Mouse (Mus musculus) adrenal gland, postnatal 25 days (tissue): ENCODE measurements around the gene Slc44a5. TPM values are rescaled to one million over a fixed set of nuclear protein-coding genes. Genes with fewer than 3 reads are reported as not detected.
"Not testable (repeated sequence)": the region's sequence is repeated elsewhere in the genome, so short reads cannot be mapped to it uniquely, and the experiment has no call there.

ENCODE experiments used
- DNase-seq: peaks from one replicate; pipeline ENCODE4 v3.0.0; 2021; ENCODE audit warnings: mixed read lengths
- total RNA-seq: library from RNA; stranded (reverse); gene quantifications from 2 replicates; pipeline ENCODE4 v1.2.3, GENCODE M21; 2021

Slc44a5 gene
- total RNA-seq, 1 experiment from 2014 or later, result not detected

DNA sequence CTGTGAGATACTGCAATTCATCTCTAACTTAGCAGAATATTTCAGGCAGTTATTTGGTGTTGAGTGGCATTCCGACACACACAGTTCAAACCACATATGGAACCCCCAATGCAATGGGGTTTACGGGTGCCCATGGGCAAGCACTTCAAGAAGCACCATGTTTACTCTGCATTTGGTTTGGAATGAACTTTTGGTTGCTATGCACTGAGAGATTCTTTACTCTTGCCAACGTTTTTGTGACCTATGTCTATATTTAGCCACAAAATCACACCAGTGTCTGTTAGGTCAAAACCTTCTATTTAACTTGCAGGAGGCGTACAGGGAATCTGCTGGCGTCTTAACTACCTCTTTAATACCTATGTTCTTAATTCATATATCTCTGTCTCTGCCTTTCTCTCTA lies 137.3 kb downstream of the Slc44a5 start:
- no peak for DNase-seq

DNA sequence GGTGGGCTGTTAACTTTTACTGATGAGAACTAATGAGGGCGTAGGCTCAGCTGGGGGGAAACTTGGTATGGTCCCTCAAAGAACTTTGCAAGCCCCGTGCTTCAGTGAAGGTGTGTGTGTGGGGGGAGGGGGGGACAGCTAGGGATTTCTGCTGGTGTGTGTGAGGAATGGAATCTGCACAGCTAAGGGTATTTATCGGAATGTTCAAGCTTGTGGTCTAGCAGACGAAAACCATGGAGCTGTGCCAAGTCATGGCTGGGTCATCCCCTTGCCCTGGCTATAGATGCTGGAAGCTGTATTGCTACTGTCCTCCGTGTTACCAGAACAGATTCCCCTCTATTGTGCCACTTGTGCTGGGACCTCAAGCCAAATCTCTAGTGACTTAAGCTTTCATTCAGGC lies 138.0 kb downstream of the Slc44a5 start:
- DNase-seq, result no peak

DNA sequence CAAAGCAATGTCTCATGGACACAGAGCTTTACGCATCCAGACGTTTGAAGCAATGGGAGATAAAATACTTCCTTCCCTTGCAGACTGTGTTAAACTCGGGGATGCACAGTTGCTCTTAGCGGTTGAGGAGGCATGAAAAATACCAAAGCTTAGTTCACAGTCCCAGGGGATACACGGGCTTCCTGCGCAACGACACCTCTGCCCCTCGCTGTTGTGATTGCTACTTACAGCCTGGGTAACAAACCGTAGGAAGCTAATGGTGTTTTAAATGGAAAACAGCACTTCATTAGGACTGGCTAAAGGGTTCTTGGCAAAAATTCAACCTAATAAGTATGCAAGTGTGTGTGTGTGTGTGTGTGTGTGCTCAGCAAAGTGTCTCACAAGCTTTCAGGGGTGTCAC lies 141.8 kb downstream of the Slc44a5 start:
- DNase-seq, result no peak

DNA sequence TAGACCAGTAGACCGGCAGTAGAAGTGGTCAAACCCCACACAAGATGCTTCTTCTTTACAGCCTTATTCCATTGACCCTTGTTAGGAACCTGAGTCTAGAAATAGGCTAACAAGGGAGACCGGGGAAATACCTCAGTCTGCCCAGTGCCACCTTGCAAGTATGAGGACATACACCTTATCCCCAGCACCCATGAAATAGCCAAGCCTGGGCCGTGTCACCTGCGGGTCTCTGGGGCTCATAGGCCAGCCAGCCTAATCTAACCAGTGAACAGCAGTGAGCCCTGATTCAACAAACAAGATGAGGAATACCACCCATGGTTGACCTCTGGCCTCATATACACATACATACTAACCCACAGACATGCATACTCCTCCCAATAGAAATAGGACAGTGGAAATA lies 142.2 kb downstream of the Slc44a5 start:
- DNase-seq, result no peak

DNA sequence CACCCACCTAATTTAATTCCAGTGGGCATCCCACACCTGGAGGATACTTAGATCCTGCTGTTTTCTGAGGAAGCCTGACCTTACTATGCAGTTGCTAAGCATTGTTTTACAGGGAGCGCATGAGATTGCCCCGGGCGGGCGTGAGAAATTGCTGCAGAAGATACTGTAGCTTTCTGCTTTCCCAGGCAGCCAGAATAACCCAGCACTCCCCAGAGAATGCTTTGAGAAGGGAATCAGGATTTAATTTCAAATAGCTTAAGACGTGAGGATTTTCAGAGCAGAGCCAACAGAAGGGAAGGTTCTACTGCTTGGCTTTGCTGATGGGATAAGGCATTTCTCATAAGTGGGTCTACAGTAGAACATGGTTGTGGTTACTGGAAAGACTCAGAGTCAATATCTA lies 142.8 kb downstream of the Slc44a5 start:
- no peak for DNase-seq

DNA sequence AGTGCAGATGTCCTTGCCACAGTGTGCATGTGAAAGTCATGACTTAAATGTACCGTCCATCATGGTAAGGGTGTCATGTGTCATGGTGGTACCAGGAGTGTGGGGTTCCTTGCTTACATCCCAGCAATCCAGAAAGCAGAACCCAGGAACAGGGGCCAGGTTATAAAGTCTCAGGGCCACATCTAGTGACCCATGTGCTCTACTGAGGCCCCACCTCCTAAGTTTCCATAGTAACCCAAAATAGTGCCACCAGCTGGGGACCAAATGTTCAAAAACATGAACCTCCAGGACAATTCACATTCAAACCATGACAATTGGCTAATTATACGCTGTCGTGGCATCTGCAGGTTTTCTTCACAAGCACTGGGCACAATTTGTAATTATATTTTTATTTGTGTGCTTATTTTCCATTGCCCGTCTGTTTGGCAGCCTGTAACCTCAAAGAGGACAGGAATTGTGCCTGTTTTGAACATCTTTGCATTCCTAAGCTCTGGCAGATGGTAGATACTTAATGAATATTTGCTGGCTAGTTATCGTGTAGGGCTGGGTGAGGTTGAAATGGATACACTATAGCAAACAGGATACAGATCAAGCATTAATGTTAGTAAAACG lies 145.9 kb downstream of the Slc44a5 start:
- no peak for DNase-seq

DNA sequence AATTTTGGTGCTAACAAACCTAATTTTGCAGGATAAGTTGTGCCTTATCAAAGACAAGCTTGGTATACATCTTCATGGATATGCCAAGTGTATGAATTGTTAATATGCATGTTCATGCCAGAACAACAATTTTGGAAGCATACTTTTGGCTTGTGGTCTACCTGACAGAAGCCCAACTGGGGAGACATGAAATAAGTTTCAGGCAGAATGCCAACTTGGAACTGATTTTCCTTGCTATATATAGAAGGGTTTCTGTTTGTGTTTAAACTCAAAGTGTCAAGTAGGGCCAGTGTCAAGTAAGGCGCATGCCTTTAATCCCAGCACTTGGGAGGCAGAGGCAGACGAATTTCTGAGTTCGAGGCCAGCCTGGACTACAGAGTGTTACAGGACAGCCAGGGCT lies 149.3 kb downstream of the Slc44a5 start:
- DNase-seq, result no peak

DNA sequence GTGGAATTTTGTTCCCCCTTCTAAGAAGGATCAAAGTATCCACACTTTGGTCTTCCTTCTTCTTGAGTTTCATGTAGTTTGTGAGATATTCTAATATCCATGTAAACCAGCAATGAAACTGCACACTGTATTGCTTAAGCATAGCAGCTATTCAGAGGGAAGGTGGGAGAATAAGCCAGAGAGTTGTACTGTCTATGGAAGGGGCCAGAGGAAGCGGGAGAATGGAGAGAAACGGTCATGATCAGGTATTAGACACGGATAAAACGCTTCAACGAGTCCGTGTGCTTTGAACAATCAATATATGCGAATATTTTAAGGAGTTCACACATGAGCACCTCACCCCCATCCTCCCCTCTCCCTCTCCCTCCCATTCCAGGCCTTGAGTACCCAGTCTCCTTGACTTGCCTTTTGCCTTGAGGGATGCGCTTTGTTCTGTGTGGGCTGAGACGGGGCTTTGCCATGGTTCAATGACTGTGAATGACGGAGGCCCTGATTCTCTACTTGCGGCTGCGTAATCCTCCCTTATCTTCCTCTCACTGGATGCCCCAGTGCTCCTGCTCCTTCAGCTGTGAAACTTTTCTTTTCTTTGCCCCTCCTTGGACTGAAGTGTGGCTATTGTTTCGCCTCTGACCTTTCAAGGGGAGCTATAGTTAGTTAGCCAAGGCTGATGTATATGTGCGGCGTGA lies 151.8 kb downstream of the Slc44a5 start:
- no peak for DNase-seq

DNA sequence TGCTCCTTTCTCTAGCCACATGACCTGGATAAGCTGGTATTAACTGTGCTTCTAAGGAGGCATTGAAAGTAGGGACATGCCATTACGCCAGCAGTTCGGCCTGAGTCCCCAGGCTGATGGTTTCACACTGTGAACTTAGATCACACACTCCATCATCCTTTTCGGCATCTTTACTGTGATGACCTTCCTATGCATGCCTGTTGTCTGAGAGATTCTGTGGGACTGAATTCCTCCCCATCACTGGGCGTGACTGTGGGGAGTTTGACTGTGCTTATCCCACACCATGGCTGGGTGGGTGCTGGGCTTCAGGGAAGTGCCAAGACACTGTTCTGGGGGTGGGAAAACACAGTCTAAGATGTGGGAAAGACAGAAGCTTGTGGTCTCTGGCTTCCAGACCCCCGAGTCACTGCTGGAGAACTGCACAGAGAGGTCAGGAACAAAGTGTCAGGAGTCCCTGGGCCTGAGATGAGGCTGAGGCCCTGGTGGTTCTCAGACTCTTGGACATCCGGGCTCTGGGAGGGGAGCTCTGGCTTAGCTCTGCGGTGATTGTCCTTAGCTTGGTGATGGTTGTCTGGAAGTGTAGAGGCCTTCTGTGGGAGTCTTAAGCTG lies 152.6 kb downstream of the Slc44a5 start:
- DNase-seq, result no peak

DNA sequence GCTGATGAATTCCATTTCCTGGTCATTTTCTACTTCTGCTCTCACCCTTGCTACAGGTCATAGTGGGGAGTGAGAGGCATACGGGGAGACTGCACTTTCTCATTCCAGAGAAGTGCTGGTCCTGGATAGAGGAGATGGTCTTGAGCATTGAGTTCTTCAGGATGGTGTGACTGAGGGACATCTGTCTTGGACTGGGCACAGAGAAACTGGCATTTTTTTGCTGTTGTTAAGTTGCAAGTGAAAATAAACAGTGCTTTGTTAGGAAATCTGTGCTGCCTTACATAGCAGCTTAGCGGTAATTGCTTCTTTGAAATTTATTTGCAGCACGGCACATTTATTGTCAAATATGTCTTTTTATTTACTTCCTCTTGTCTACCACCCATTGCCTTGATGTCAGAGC lies 154.0 kb downstream of the Slc44a5 start:
- no peak for DNase-seq

DNA sequence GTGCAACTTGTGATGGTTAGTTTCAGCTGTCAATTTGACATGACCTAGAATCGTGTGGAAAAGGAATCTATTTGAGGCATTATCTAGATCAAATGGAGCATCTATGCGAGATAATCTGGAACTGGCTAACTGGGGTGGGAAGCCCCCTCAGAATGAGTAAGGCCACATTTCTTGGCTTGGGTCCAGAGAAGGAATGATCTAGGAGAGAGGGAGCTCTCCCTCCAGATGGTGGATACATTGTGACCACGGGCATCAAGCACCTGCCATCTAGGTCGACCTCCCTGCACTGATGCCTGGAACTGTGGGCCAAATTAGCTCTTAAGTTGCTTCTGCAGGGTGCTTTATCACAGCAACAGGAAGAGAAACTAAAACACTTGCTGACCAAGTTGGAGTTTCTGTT lies 155.8 kb downstream of the Slc44a5 start:
- DNase-seq, result no peak

DNA sequence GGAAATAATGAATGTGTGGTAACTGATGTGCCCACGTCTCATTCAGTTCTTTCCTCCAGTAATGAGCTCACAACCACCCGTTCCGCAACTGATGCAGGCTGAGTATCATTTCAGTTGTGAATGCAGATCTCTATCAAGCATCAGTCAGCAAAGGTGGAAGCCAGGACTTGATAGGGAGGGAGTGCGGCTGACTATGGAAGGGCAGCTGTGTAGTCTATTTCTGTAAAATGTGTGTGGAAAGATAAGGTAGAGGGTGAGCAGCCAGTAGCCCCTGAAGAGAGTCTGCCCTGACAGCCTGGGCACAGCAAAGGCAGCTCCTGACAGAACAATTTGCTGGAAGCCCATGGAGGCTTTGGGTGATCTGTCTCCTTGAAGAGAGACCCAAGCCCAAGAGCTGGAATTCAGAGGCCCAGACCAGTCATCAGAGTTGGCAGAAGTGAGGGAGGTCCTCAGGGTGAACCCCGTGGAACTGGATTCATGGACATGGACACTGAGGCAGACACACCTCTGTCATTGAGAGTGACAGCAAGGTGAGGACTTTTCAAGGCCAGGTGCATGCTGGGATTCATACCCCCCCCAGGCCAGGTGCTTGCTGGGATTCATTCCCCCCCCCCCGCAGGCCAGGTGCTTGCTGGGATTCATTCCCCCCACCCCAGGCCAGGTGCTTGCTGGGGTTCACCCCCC lies 157.3 kb downstream of the Slc44a5 start:
- DNase-seq, result no peak

DNA sequence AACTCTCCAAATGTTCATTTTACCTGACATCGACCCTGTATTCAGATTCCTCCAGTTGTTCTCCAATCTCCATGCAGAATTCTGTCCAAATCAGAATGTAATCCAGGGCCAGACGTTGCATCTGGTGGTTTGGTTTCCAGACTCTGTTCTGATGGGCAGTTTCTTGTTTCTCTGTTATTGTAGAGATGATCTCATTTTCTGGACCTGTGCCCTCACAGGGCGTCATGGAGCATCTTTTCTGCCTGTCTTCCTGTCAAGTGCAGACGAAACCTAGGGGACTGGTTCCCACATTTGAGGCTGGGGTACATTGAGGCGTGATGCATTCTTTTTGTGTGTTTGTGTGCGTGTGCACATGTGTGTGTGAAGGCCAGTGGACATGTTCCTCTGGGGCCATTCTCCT lies 160.8 kb downstream of the Slc44a5 start:
- no peak for DNase-seq

DNA sequence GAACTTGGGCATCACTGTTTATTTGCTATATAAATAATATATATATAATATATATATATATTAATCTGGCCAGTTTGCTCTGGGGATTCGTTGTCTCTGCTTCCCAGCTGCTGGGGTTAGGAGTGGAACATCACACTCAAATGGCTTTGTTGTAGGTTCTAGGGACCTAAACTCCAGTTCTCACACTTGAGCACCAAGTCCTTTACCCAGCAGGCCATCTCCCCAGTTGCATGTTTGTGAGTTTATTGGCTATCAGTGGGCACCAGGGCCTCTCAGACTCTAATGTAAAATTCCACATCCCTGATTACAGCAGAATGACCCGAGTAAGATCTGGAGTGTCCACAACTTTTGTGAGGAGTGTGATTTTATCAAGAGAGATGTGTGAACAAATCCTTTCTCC lies 161.5 kb downstream of the Slc44a5 start:
- DNase-seq, result no peak

DNA sequence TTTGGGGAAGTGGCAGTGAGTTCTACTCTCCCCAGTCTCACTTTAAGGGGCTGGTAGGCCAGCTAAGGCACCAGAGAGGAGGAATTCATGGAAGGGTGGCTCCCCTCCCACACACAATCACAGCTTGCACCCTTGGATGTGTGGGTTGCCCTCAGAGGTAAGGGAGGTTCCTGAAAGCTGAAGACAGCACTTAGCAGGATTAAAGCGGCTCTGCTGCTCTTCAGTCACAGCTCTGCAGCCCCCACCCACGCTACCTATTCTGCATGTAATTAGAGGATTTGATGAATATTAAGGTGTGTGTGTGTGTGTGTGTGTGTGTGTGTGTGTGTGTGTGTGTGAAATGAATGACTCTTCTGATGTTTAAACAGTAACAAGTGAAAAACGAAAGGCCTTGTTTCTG lies 163.3 kb downstream of the Slc44a5 start:
- no peak for DNase-seq

DNA sequence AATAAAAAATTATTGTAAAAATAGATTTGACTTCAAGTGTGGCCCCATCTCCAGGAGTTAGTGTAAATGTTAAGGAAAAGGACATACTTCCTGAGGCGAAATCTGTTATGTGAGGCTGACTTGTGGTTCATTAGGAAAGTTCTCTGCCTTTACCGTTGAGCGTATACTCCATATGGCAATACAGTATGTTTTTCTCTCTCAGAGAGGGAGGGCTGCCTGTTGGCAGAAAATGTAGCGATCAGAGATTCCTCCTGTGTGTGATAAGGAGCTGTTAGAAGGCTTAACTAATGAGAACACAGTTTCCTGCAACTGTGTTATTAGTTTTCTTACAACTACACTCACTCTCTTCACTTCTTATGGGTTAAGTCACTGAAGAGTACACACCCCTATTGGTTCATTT lies 168.1 kb downstream of the Slc44a5 start:
- DNase-seq, result no peak

DNA sequence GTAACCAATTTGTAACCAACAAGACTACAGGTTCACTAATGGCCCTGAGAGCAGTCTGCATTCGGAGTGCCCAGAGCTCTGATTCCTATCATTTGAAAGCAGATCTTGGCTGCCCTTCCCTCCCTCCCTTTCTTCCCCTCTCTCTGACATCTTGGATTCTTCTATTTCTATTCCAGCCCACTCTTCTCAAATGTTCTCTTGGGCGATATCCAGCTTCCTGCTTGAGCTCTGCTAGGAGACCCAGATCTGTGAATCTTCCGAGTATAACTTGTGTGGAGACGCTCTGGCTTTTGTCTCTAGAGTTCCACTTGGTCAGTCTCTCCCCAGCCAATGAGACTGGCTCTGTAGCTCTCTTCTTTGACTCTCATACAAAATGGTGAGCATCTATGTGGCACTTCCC lies 169.4 kb downstream of the Slc44a5 start:
- no peak for DNase-seq

DNA sequence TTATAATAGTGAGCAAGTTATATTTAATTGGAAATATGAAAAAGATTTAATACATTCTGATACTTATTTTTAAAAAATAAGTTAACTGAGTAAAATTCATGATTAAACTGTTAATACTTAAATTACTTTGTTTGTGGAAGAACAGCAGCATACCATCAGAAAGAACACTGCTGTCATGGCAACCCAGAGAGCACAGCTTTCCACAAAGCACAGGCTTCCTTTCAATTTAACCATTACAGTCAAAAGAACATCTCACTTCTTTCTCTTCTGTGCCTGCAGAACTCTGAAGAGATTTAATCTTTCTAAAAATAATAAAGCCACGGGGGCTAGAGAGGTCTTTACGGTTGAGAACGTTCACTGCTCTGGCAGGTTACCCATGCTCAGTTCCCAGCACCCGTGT lies 172.5 kb downstream of the Slc44a5 start:
- DNase-seq, result no peak

DNA sequence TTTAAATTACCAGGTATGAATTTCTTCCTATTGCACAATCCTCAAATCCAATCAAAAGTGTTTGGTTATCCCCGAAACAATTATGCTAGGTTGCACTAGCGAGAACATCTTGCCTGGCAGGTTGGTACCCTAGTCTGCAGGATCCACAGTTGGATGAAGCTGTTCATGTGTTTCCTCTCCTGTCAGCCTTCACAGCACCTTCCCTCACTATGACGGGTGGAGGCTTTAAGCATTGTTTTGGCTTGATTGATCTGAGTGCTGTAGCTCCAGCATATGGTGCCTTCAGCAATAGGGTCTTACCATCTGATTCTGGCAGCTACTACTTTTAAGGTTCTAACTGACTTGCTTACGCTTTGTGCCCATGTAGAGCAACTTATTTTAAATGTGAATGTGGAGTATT lies 176.5 kb downstream of the Slc44a5 start:
- DNase-seq, result no peak

DNA sequence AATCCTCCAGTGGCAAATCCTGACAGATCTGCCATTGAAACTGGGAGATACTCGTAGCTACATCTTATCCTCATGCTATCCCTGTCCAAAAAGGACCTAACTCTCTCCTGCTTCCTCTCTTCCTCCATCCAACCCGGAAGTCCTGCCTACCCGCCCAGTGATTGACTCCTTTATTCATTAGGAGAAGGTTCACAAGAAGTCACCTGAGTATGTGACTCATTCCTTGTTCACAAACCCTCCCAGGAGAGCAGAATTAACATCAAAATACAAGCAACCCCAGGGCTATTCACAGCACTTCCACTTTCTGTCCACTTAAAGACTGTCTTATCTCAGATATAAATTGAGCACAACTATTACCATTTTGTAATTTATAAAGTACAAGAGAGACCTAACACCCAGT lies 180.3 kb downstream of the Slc44a5 start:
- not testable (repeated sequence) for DNase-seq

DNA sequence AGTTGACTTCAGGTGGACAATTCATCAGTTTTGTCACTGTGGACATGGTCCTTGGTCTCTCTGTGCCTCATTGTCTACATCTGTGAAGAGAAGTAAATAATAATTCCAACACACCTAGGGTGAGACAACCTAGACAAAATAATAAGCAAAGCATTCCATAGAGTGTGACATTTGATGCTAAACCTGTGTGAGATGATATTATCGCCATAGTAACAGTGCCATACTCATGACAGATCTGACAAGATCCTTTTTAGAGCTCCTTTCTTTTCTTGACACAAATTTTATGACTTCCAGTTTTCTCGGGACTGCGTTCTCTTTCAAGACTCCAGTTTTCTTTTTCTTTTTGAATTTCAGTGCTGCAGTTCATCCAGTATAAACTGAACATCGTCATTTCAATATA lies 192.6 kb downstream of the Slc44a5 start:
- DNase-seq, result no peak

DNA sequence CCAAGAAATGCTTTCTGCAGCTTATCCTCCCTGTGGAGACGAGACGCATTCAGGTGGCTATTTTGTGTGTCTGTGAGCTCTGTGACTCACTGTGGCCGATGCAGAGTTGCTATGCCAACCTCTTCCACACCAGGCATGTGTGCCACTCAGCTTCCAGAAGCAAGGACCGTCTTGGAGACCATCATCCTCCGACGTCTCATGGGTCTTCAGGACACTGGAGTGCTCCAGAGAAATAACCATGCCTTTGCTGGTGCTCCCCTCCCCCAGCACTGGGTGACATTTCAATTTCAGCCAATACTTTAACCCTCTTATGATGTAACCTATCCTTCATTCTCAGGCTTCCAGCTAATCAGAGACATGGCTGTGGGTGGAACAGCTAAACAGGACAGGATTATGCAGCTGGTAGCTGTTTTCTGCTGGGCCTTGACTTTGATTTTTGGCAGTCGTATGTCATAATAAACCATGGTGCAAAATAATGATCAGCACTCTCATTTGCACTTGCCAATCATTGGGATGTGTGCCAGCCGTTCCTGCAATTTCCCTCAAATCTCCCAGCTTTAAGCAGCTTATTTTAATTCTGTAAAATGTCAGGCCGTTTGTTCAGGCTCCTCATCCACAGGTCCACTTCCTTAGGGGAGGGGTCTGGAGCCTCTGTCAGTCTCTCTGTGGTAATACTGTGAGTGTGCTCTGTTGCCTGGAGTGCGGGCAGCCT lies 198.8 kb downstream of the Slc44a5 start:
- no peak for DNase-seq

DNA sequence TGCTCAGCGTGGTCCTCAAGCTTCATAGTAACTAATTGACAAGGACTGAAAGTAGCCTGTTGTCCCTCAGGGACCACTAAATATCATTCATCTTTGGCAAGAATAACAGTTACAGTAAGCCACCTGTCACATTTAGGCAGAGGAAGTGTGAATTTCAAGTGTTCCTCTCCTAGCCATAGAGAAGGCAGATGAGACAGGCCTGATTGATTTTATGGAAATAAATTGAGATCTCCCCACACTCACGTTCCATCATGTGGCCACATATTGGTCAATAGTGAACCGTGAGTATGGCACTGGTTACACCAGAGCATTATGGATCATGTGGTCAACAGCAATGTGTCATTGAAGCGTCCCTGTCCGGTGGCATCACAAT lies 199.3 kb downstream of the Slc44a5 start:
- DNase-seq, result no peak
